Mouse (Mus musculus) hindbrain, embryonic 14.5 days (tissue): ENCODE data around the gene Klf2. TPM values are rescaled to one million over a fixed set of nuclear protein-coding genes. Genes with fewer than 3 reads are reported as not detected.

ENCODE experiments used
- polyA plus RNA-seq: library from polyadenylated mRNA; unstranded; fragments of >200 nt; fragmentation: Nextera tagmentation; extraction: Ambion mirVana; gene quantifications from 2 replicates; pipeline ENCODE4 v1.2.1, GENCODE M21; 2014

Klf2 gene
- polyA plus RNA-seq, 1 experiment from 2014 or later: 9.5 TPM

Other genes with a start within 250 kb of the Klf2 start
- not detected in 2 replicates for gene Olfr373, start 235.9 kb upstream of the Klf2 start, polyA plus RNA-seq
- gene Olfr374, start 212.0 kb upstream of the Klf2 start, polyA plus RNA-seq: not detected in 2 replicates
- gene Tpm4, start 184.1 kb upstream of the Klf2 start, polyA plus RNA-seq: 177 and 186 TPM in 2 replicates
- gene Rab8a, start 157.8 kb upstream of the Klf2 start, polyA plus RNA-seq: 60.4 and 68.9 TPM in 2 replicates
- gene Hsh2d, start 129.4 kb upstream of the Klf2 start, polyA plus RNA-seq: not detected in 2 replicates
- gene Cib3, start 106.2 kb upstream of the Klf2 start, polyA plus RNA-seq: not detected in 2 replicates
- not detected in 2 replicates for gene Gm11034, start 105.4 kb upstream of the Klf2 start, polyA plus RNA-seq
- gene Fam32a, start 99.3 kb upstream of the Klf2 start, polyA plus RNA-seq: 62.7 and 70.1 TPM in 2 replicates
- gene Ap1m1, start 79.0 kb upstream of the Klf2 start, polyA plus RNA-seq: 212 and 221 TPM in 2 replicates
- 13.1 and 14.3 TPM in 2 replicates for gene Gm10282, start 13.8 kb upstream of the Klf2 start, polyA plus RNA-seq
- gene Eps15l1, start 102.4 kb downstream of the Klf2 start, polyA plus RNA-seq: 59.3 and 60.5 TPM in 2 replicates
- 0.92 and 1.7 TPM in 2 replicates for gene Calr3, start 124.8 kb downstream of the Klf2 start, polyA plus RNA-seq
- 14.4 and 14.9 TPM in 2 replicates for gene 1700030K09Rik, start 124.8 kb downstream of the Klf2 start, polyA plus RNA-seq
- gene Cherp, start 156.2 kb downstream of the Klf2 start, polyA plus RNA-seq: 47.2 and 52.3 TPM in 2 replicates
- 11.0 and 12.8 TPM in 2 replicates for gene Slc35e1, start 173.6 kb downstream of the Klf2 start, polyA plus RNA-seq
- 13.4 and 15.8 TPM in 2 replicates for gene Med26, start 229.2 kb downstream of the Klf2 start, polyA plus RNA-seq